In the genomic region with DNA sequence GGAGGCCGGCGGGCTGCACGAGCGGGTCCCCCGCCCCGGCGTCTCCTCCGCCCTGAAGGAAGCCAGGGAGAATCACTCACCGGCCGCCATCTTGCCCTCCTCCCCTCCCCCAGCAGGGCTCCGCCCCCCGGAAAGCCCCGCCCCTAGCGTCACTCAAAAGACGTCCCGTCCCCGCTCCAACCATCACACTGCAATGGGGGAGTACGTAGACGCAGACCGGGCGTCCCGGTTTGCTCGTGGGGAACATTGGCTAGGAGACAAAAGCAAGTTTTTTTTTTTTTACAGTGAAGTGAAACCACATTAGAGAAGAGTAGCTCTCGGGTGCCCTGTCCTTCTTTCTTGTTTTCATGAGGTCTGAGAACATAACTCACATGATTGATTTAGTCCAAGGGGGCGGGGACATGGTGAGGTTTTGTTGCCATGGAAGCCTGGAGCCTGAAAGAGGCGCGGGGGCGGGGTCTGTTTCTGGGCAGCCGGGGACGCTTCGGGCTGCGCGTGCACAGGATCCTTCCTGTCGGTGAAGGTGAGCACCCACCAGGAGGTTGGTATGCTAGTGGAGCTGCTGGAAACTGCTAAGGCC, we compare ENCODE assay signal across 8 mouse cellular contexts. TPM values are rescaled to one million over a fixed set of nuclear protein-coding genes. Genes with fewer than 3 reads are reported as not detected.
A peak's percentile ranks its signal among the peaks of the same experiment; 100 is the strongest.
DNase-seq lines count a peak whose midpoint lies in the region; ATAC-seq lines count a peak whose summit lies in the region.

A gene (minus strand): TSS at position 107 of the 580 bp plus-strand sequence.

- WGBS in intestine, embryonic 14.5 days: 1% methylated on average over 33 of the region's 34 CpGs

- H3K4me3 ChIP-seq in intestine, embryonic 14.5 days (ENCODE audit: low read depth, low read length): peak within 1 kb of the TSS; percentile 92

- H3K27me3 ChIP-seq in intestine, embryonic 14.5 days (replicated peaks; ENCODE audit: control insufficient read depth, insufficient read depth, low read length): no peaks in the 10 kb centered on the region

- peak; percentile 96 for ATAC-seq in intestine, embryonic 14.5 days (replicated peaks; ENCODE audit: low FRiP score, low TSS enrichment, low read depth)

- peak within 1 kb of the TSS; percentile 93 for H3K4me2 ChIP-seq in intestine, embryonic 14.5 days (ENCODE audit: low read length)

- peak; percentile 92 to 93 for DNase-seq in adrenal gland, adult 18-20 months (ENCODE audit: low spot score in 2 of 2)
- peak; percentile 99 for DNase-seq in embryo, embryonic 11 days
- peak; percentile 91 for DNase-seq in gastrocnemius, postnatal 25 days
- DNase-seq in intestine, embryonic 14.5 days (ENCODE audit: low spot score): peak; percentile 99
- DNase-seq in left cerebral cortex, postnatal 14 days (ENCODE audit: low spot score in 2 of 2): peak; percentile 96 to 99
- peak; percentile 94 for DNase-seq in mesoderm, embryonic 11.5 days (ENCODE audit: low read depth, low spot score)
- DNase-seq in right cerebral cortex, postnatal 36 days (ENCODE audit: low spot score in 2 of 2): peak; percentile 95
- peak; percentile 95 for DNase-seq in yolk sac, embryonic 10.5 days (ENCODE audit: low spot score)

- H3K9me3 ChIP-seq in intestine, embryonic 14.5 days (ENCODE audit: control insufficient read depth, low read length): no peaks in the 10 kb centered on the region

- peak within 1 kb of the TSS; percentile 87 for H3K27ac ChIP-seq in intestine, embryonic 14.5 days (ENCODE audit: low read depth)

- peak within 1 kb of the TSS; percentile 89 for H3K9ac ChIP-seq in intestine, embryonic 14.5 days (ENCODE audit: low read length)

- intact Hi-C loops in left cerebral cortex, postnatal 14 days (cut with DNase I): no loop called here

- H3K4me1 ChIP-seq in intestine, embryonic 14.5 days (replicated peaks; ENCODE audit: control insufficient read depth, insufficient read depth, low read length): no peaks in the 10 kb centered on the region; the same call in 1 of the 2 replicates

- no peaks in the 10 kb centered on the region for H3K36me3 ChIP-seq in intestine, embryonic 14.5 days (ENCODE audit: control insufficient read depth, insufficient read depth, low read length)

RNA-seq across cellular contexts. Expression of the gene that starts here (rescaled TPM):
- 10 to 100 TPM; 50.6 to 53.8 TPM for total RNA-seq in adrenal gland, adult 18-20 months (2021)
- 10 to 100 TPM; 73.6 to 79.9 TPM for total RNA-seq in gastrocnemius, postnatal 25 days (2021)
- 65.9 and 66.5 TPM in 2 replicates for polyA plus RNA-seq in intestine, embryonic 14.5 days (2014; fragmentation: Nextera tagmentation; extraction: Ambion mirVana)
- 10 to 100 TPM; 60.8 TPM for total RNA-seq in left cerebral cortex, postnatal 14 days (2021)

Comparison
In these comparisons a context has a peak if more than half of its experiments do, and no peak if none do; other contexts are left out.
1. Peak in every context shown above with its lines: DNase-seq, ATAC-seq, H3K4me3 ChIP-seq and H3K27ac ChIP-seq.